Mouse (Mus musculus) olfactory bulb, adult 2 months (tissue): ENCODE results near the gene Arl11.

ENCODE experiments used
- CTCF ChIP-seq: fragments of 200-500 bp; IDR thresholded peaks from 2 replicates; pipeline ENCODE4 v1.5.1; 2012; ENCODE audit warnings: low read depth, mild to moderate bottlenecking, low read length, moderate library complexity; ENCODE audit not compliant: insufficient read depth
- POLR2A ChIP-seq: fragments of 200-500 bp; IDR thresholded peaks from 2 replicates; pipeline ENCODE4 v1.6.1; 2012; ENCODE audit warnings: mild to moderate bottlenecking, low read depth, low read length, moderate library complexity; ENCODE audit not compliant: insufficient read depth

DNA sequence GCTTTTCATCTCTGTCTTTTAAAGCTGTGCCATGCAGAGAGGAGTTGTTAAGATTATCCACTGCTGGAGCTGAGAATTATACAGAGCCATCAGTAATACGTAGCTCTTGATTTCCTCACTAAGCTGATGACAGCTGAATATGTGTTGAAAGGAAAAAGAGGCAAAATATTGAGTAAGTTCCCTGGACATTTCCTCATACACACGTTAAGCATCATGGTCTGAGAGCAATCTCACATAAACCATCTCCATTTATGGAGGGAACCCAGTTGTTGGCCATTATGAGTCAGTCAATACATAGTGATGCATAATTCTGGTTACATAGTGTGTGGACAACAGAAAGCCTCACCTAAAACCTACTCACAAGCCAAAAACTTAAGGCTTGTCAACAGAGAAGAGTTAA is 7.1 kb upstream of the Arl11 start:
- TF ChIP-seq POLR2A: no peak
- no peak for TF ChIP-seq CTCF
